Mouse (Mus musculus) intestine, postnatal 0 days (tissue): ENCODE measurements at regions not wholly inside any gene's neighbourhood (a gene's known extent, or its start where the extent isn't known, plus 50 kb on each side); places are given as distances from the start of the nearest gene placed in this dataset.

Experiments used
- ATAC-seq: fragments of 200-750 bp; cut with Nextera tagmentation; 2 replicates; pipeline ENCODE4 v1.8.0; 2017; ENCODE audit warnings: mild to moderate bottlenecking, moderate TSS enrichment, moderate library complexity
- H3K27ac ChIP-seq: fragments of 300-500 bp; sonication (generic); 2 replicates; pipeline ENCODE4 v1.5.1; 2014; ENCODE audit warnings: mild to moderate bottlenecking, low read depth, low read length, moderate library complexity
- H3K27me3 ChIP-seq: fragments of 300-500 bp; sonication (generic); replicated peaks from 2 replicates; pipeline ENCODE4 v1.6.1; 2014; ENCODE audit warnings: low read length, mixed read lengths; ENCODE audit not compliant: control insufficient read depth, insufficient read depth
- H3K36me3 ChIP-seq: fragments of 300-500 bp; sonication (generic); 2 replicates; pipeline ENCODE4 v1.6.1; 2014; ENCODE audit warnings: mild to moderate bottlenecking, moderate library complexity; ENCODE audit not compliant: control insufficient read depth, insufficient read depth
- H3K4me1 ChIP-seq: fragments of 300-500 bp; sonication (generic); replicated peaks from 2 replicates; pipeline ENCODE4 v1.6.1; 2014; ENCODE audit warnings: antibody characterized with exemption, low read length, mixed read lengths; ENCODE audit not compliant: control insufficient read depth, insufficient read depth
- H3K4me2 ChIP-seq: fragments of 300-500 bp; sonication (generic); replicated peaks from 2 replicates; pipeline ENCODE4 v1.6.1; 2014; ENCODE audit warnings: low read depth, mild to moderate bottlenecking, moderate library complexity
- H3K4me3 ChIP-seq: fragments of 300-500 bp; sonication (generic); 2 replicates; pipeline ENCODE4 v1.5.1; 2014; ENCODE audit warnings: low read depth, low read length
- H3K9ac ChIP-seq: fragments of 300-500 bp; sonication (generic); 2 replicates; pipeline ENCODE4 v1.6.1; 2014; ENCODE audit warnings: mild to moderate bottlenecking, low read depth, low read length
- H3K9me3 ChIP-seq: fragments of 300-500 bp; sonication (generic); 2 replicates; pipeline ENCODE4 v1.6.1; 2016; ENCODE audit warnings: mixed run types; ENCODE audit not compliant: control insufficient read depth
- CTCF ChIP-seq: sonication (generic); IDR thresholded peaks from 2 replicates; pipeline ENCODE4 v1.5.1; 2016; ENCODE audit warnings: low read depth, mild to moderate bottlenecking, control low read depth, antibody characterized with exemption, moderate library complexity
- WGBS: fragments of 180-500 bp; shearing (Covaris S2); extraction: QIAGEN DNeasy Blood & Tissue Kit; methylation state at CpG from one replicate; pipeline ENCODE4 v1.1.7; 2014; 5-methylcytosine and 5-hydroxymethylcytosine counted together

GRCm38 (mm10) chr6:99950811-99951210 lies 224.6 kb upstream of the Prok2 start:
- Histone ChIP-seq H3K36me3 (no peaks in the 10 kb centered on the region), H3K4me3 (no peak overlapping the region), H3K27me3 (no peaks in the 10 kb centered on the region), H3K4me1 (no peaks in the 10 kb centered on the region), H3K9ac (no peak overlapping the region), H3K27ac (no peak overlapping the region), H3K9me3 (no peaks in the 10 kb centered on the region), H3K4me2 (no peak overlapping the region)
- 78% methylated on average over 8 of the region's 8 CpGs for WGBS
- ATAC-seq: no peak
- TF ChIP-seq CTCF: no peak

- H3K36me3 ChIP-seq: no peaks in the 10 kb centered on the region
- no peak overlapping the region for H3K4me2 ChIP-seq
- ATAC-seq: no peak
- H3K9ac ChIP-seq: no peak overlapping the region
- WGBS: 50% methylated on average over 2 of the region's 2 CpGs
- no peak for TF ChIP-seq CTCF
- no peaks in the 10 kb centered on the region for H3K27me3 ChIP-seq
- no peak overlapping the region for H3K4me3 ChIP-seq
- H3K4me1 ChIP-seq: no peaks in the 10 kb centered on the region
- no peak overlapping the region for H3K27ac ChIP-seq
- H3K9me3 ChIP-seq: no peaks in the 10 kb centered on the region
Observed at GRCm38 (mm10) chr6:99946917-99947316, 220.7 kb upstream of the Prok2 start.

GRCm38 (mm10) chr6:99946481-99946880 lies 220.3 kb upstream of the Prok2 start:
- Histone ChIP-seq H3K36me3 (no peaks in the 10 kb centered on the region), H3K9ac (no peak overlapping the region), H3K9me3 (no peaks in the 10 kb centered on the region), H3K27ac (no peak overlapping the region), H3K4me3 (no peak overlapping the region), H3K4me2 (no peak overlapping the region), H3K27me3 (no peaks in the 10 kb centered on the region), H3K4me1 (no peaks in the 10 kb centered on the region)
- no peak for ATAC-seq
- no peak for TF ChIP-seq CTCF
- 53% methylated on average over 3 of the region's 3 CpGs for WGBS

GRCm38 (mm10) chr6:99945691-99946090 lies 219.5 kb upstream of the Prok2 start:
- Histone ChIP-seq H3K4me3 (no peak overlapping the region), H3K9me3 (no peaks in the 10 kb centered on the region), H3K36me3 (no peaks in the 10 kb centered on the region), H3K4me2 (no peak overlapping the region), H3K4me1 (no peaks in the 10 kb centered on the region), H3K27me3 (no peaks in the 10 kb centered on the region), H3K9ac (no peak overlapping the region), H3K27ac (no peak overlapping the region)
- TF ChIP-seq CTCF: no peak
- no peak for ATAC-seq
- WGBS: 69% methylated on average over 2 of the region's 2 CpGs

- H3K36me3 ChIP-seq: no peaks in the 10 kb centered on the region
- ATAC-seq: no peak
- H3K4me1 ChIP-seq: 0 out of 2 replicates have a peak, but pooled peaks cover 7% of the 10 kb centered on the region
- H3K4me3 ChIP-seq: no peak overlapping the region
- no peak overlapping the region for H3K4me2 ChIP-seq
- H3K27me3 ChIP-seq: no peaks in the 10 kb centered on the region
- H3K27ac ChIP-seq: no peak overlapping the region
- H3K9ac ChIP-seq: no peak overlapping the region
- TF ChIP-seq CTCF: no peak
- no peaks in the 10 kb centered on the region for H3K9me3 ChIP-seq
- 60% methylated on average over 1 of the region's 1 CpGs for WGBS
Observed at GRCm38 (mm10) chr6:99942958-99943357, 216.8 kb upstream of the Prok2 start.

- Histone ChIP-seq H3K4me3 (no peak overlapping the region), H3K9me3 (no peaks in the 10 kb centered on the region), H3K9ac (no peak overlapping the region), H3K27me3 (no peaks in the 10 kb centered on the region), H3K4me2 (no peak overlapping the region), H3K36me3 (no peaks in the 10 kb centered on the region), H3K27ac (no peak overlapping the region), H3K4me1 (0 out of 2 replicates have a peak, but pooled peaks cover 7% of the 10 kb centered on the region)
- 50% methylated on average over 5 of the region's 5 CpGs for WGBS
- TF ChIP-seq CTCF: no peak
- no peak for ATAC-seq
Observed at GRCm38 (mm10) chr6:99940118-99940517, 213.9 kb upstream of the Prok2 start.

- no peaks in the 10 kb centered on the region for H3K27me3 ChIP-seq
- no peaks in the 10 kb centered on the region for H3K36me3 ChIP-seq
- H3K9me3 ChIP-seq: no peaks in the 10 kb centered on the region
- peak overlapping the region; percentile 35 for H3K4me2 ChIP-seq
- no peak overlapping the region for H3K9ac ChIP-seq
- H3K4me1 ChIP-seq: 0 out of 2 replicates have a peak, but pooled peaks cover 7% of the 10 kb centered on the region
- no peak overlapping the region for H3K4me3 ChIP-seq
- ATAC-seq: peak; percentile 56
- no peak for TF ChIP-seq CTCF
- no peak overlapping the region for H3K27ac ChIP-seq
- WGBS: 42% methylated on average over 5 of the region's 5 CpGs
Observed at GRCm38 (mm10) chr6:99939382-99939781, 213.2 kb upstream of the Prok2 start.
